Mouse (Mus musculus) heart, embryonic 10.5 days (tissue): ENCODE measurements around the gene Gm5136. TPM values are rescaled to one million over a fixed set of nuclear protein-coding genes. Genes with fewer than 3 reads are reported as not detected.
A peak's percentile ranks its signal among the peaks of the same experiment; 100 is the strongest.

Experiments used
- DNase-seq: peaks from one replicate; pipeline ENCODE4 v3.0.0-alpha.2; 2017; ENCODE audit warnings: low spot score
- H3K27ac ChIP-seq: fragments of 300-500 bp; sonication (generic); 2 replicates; pipeline ENCODE4 v1.5.1; 2016; ENCODE audit warnings: mild to moderate bottlenecking
- H3K27me3 ChIP-seq: fragments of 300-500 bp; sonication (generic); 2 replicates; pipeline ENCODE4 v1.6.1; 2016; ENCODE audit warnings: mild to moderate bottlenecking; ENCODE audit not compliant: poor library complexity, insufficient read depth, severe bottlenecking
- H3K36me3 ChIP-seq: fragments of 300-500 bp; sonication (generic); 2 replicates; pipeline ENCODE4 v1.6.1; 2016; ENCODE audit warnings: mild to moderate bottlenecking, moderate library complexity
- H3K4me1 ChIP-seq: fragments of 300-500 bp; sonication (generic); 2 replicates; pipeline ENCODE4 v1.6.1; 2016; ENCODE audit warnings: mild to moderate bottlenecking
- H3K4me3 ChIP-seq: fragments of 300-500 bp; sonication (generic); 2 replicates; pipeline ENCODE4 v1.5.1; 2016; ENCODE audit warnings: mild to moderate bottlenecking, moderate library complexity
- H3K9me3 ChIP-seq: fragments of 300-500 bp; sonication (generic); 2 replicates; pipeline ENCODE4 v1.6.1; 2016; ENCODE audit warnings: mild to moderate bottlenecking, moderate library complexity
- WGBS: fragments of 180-500 bp; shearing (Covaris S2); methylation state at CpG from one replicate; pipeline ENCODE4 v1.1.7; 2016; 5-methylcytosine and 5-hydroxymethylcytosine counted together
- polyA plus RNA-seq: library from polyadenylated mRNA; unstranded; fragments of >200 nt; fragmentation: Nextera tagmentation; extraction: Ambion mirVana; gene quantifications from 2 replicates; pipeline ENCODE4 v1.2.1, GENCODE M21; 2016

Gene Gm5136
- polyA plus RNA-seq = not detected in 2 replicates

DNA sequence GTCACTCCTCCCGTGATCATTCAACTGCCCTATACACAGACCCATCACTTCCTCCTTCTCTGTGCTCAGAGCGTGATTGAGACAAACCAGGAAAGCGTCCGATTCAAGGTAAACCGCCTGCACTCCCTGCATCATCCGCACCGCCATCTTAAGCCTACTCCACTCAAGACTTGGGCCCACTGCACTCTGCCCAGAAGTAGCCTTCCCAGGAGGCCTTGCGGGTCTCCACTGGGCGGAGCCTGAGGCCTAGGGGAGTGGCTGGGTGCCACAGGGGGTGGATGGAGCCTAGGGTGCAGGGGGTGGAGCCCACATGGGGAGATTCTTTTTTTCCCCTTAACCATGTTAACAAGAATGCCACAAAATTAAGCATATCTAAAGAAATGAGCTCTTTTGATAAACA, at the start of gene Gm5136:
Gene Gm5136 (minus strand): TSS at position 215 of the 400 bp plus-strand sequence.
- Histone ChIP-seq H3K27me3 (no peaks in the 10 kb centered on the region), H3K36me3 (no peaks in the 10 kb centered on the region), H3K27ac (no peak within 1 kb of the TSS), H3K4me1 (no peaks in the 10 kb centered on the region), H3K9me3 (no peaks in the 10 kb centered on the region), H3K4me3 (no peak within 1 kb of the TSS)
- no peak for DNase-seq
- 95% methylated on average over 9 of the region's 9 CpGs for WGBS

- Histone ChIP-seq H3K36me3 (no peaks in the 10 kb centered on the region), H3K27me3 (no peaks in the 10 kb centered on the region), H3K27ac (no peak overlapping the region), H3K4me1 (no peaks in the 10 kb centered on the region), H3K4me3 (no peak overlapping the region), H3K9me3 (no peaks in the 10 kb centered on the region)
- 71% methylated on average over 2 of the region's 2 CpGs for WGBS
- DNase-seq = no peak
These were observed 43.8 kb upstream of the Gm5136 start for GRCm38 (mm10) chr10:108743759-108744158.

DNA sequence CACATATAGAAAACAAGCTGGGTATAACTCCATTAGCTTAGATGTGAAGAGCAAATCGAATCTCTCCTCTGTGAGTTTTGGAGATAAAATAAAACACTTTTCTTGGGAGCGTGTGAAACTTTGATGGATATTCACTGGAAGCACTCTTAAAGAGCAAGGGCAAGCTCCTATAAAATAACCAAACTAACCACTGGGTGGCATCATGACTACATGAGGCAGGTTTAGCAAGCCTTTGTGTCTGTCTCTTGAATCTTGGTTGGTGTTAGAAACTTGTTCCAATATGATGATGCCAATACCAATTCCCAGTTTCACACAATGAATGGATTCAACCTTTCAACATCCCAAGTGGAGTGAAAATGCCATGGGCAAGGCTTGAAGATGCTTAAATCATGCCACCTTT, 34.0 kb upstream of the Gm5136 start:
- Histone ChIP-seq H3K4me1 (no peaks in the 10 kb centered on the region), H3K36me3 (no peaks in the 10 kb centered on the region), H3K27ac (no peak overlapping the region), H3K27me3 (no peaks in the 10 kb centered on the region), H3K4me3 (no peak overlapping the region), H3K9me3 (no peaks in the 10 kb centered on the region)
- DNase-seq = no peak
- 57% methylated on average over 2 of the region's 2 CpGs for WGBS

DNA sequence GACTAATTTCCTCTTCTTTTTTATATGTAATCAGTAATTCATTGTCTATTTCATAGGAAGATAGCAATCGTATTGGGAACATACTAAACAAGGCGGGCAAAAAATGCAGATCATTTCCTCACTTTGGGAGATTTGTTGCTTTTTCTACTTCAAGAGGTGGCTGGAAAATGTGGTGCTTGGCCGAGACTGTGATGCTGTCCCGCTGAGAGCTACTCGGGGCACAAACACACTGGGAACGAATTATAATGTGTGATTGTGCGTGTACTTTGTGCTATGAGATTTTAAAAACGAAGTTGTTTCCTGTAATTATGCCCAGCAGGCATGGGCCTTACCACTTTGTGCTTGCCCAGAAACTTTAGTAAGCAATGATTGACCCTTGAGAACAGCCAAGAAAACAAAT, 29.0 kb upstream of the Gm5136 start:
- Histone ChIP-seq H3K4me3 (no peak overlapping the region), H3K36me3 (no peaks in the 10 kb centered on the region), H3K9me3 (no peaks in the 10 kb centered on the region), H3K27me3 (no peaks in the 10 kb centered on the region), H3K4me1 (no peaks in the 10 kb centered on the region), H3K27ac (no peak overlapping the region)
- DNase-seq = no peak
- WGBS = 78% methylated on average over 8 of the region's 8 CpGs

DNA sequence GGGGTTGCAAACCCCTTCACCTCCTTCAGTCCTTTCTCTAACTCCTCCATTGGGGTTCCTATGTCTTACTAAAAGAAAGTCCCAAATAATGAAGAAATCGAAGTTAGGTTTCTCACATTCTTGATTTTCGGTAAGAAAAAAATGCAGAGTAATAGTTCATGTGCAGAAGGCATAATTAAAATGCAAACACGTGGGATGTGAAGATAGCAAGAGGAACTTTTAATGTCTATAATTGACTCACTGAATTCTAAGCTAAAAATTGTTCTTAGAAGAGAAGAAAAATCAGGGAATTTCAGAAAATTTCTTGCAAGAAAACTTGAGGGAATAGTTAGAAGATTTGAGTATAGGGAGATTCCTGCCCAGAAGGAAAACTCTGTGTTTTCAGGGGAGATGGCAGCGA, 26.4 kb upstream of the Gm5136 start:
- H3K36me3 ChIP-seq = no peaks in the 10 kb centered on the region
- H3K4me1 ChIP-seq = no peaks in the 10 kb centered on the region
- no peak overlapping the region for H3K4me3 ChIP-seq
- no peak for DNase-seq
- H3K27ac ChIP-seq = no peak overlapping the region
- H3K9me3 ChIP-seq = no peaks in the 10 kb centered on the region
- H3K27me3 ChIP-seq = no peaks in the 10 kb centered on the region
- WGBS = 79% methylated on average over 4 of the region's 4 CpGs

DNA sequence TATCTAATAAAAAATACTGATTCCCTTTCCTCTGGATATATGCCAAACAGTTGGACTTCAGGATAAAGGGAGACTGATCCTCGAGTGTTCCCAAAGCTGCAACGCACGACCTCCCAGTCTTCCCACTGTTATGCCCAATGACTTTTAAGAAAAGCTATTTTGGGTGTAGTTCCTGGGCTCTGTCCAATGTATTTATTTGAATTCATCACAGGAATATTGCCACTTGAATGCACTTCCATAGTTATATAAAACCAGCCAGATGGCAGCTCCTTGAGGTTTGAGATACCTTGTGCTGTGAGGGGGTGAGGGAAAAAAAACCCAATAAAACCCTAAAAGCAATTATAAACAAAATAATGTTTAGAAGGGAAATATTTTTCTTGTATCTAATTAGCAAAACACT, 24.9 kb upstream of the Gm5136 start:
- Histone ChIP-seq H3K9me3 (no peaks in the 10 kb centered on the region), H3K4me1 (no peaks in the 10 kb centered on the region), H3K27ac (no peak overlapping the region), H3K4me3 (no peak overlapping the region), H3K27me3 (no peaks in the 10 kb centered on the region), H3K36me3 (no peaks in the 10 kb centered on the region)
- 88% methylated on average over 3 of the region's 3 CpGs for WGBS
- DNase-seq = no peak

GRCm38 (mm10) chr10:108710514-108710913, 10.6 kb upstream of the Gm5136 start:
- no peaks in the 10 kb centered on the region for H3K9me3 ChIP-seq
- no peaks in the 10 kb centered on the region for H3K27me3 ChIP-seq
- no peaks in the 10 kb centered on the region for H3K36me3 ChIP-seq
- H3K27ac ChIP-seq = no peak overlapping the region
- H3K4me3 ChIP-seq = no peak overlapping the region
- WGBS = 61% methylated on average over 5 of the region's 5 CpGs
- H3K4me1 ChIP-seq = no peaks in the 10 kb centered on the region
- DNase-seq = no peak

GRCm38 (mm10) chr10:108705658-108706057, 5.7 kb upstream of the Gm5136 start:
- Histone ChIP-seq H3K4me1 (no peaks in the 10 kb centered on the region), H3K4me3 (no peak overlapping the region), H3K27ac (no peak overlapping the region), H3K27me3 (no peaks in the 10 kb centered on the region), H3K9me3 (no peaks in the 10 kb centered on the region), H3K36me3 (no peaks in the 10 kb centered on the region)
- DNase-seq = no peak
- WGBS = 87% methylated on average over 3 of the region's 3 CpGs

- H3K36me3 ChIP-seq = no peaks in the 10 kb centered on the region
- no peak overlapping the region for H3K27ac ChIP-seq
- H3K4me3 ChIP-seq = no peak overlapping the region
- no peak for DNase-seq
- 72% methylated on average over 14 of the region's 14 CpGs for WGBS
- H3K9me3 ChIP-seq = no peaks in the 10 kb centered on the region
- no peaks in the 10 kb centered on the region for H3K27me3 ChIP-seq
- H3K4me1 ChIP-seq = no peaks in the 10 kb centered on the region
These were observed 1.6 kb upstream of the Gm5136 start for GRCm38 (mm10) chr10:108701361-108702128.

- Histone ChIP-seq H3K4me3 (no peak overlapping the region), H3K9me3 (no peaks in the 10 kb centered on the region), H3K4me1 (no peaks in the 10 kb centered on the region), H3K27me3 (no peaks in the 10 kb centered on the region), H3K36me3 (no peaks in the 10 kb centered on the region), H3K27ac (no peak overlapping the region)
- no peak for DNase-seq
- 62% methylated on average over 5 of the region's 5 CpGs for WGBS
These were observed 2.9 kb downstream of the Gm5136 start for GRCm38 (mm10) chr10:108697062-108697461.

- Histone ChIP-seq H3K36me3 (no peaks in the 10 kb centered on the region), H3K4me1 (no peaks in the 10 kb centered on the region; the same call in 1 of the 2 replicates), H3K27ac (no peak overlapping the region), H3K27me3 (no peaks in the 10 kb centered on the region), H3K9me3 (no peaks in the 10 kb centered on the region), H3K4me3 (no peak overlapping the region)
- no peak for DNase-seq
- WGBS = 71% methylated on average over 9 of the region's 9 CpGs
These were observed 9.0 kb downstream of the Gm5136 start for GRCm38 (mm10) chr10:108690954-108691353.

DNA sequence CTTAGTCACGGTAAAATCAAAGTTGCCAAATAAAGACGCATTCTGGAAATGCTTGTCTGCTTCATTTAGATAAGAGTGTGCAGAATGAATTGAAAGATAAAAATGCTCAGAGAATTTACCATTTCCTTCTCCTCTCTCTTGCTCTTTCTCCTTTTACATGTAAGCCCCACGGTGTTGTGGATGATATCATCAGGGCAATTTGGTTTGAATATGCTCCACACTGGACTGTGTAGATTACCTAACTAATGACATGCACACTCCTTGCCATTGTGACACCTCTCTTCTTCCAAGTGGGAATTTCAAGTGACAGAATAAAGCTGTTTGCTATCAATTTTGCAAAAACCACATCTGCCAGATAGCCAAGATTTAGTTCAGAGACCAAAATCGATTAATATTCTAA, 13.3 kb downstream of the Gm5136 start:
- Histone ChIP-seq H3K4me3 (no peak overlapping the region), H3K27ac (no peak overlapping the region), H3K36me3 (no peaks in the 10 kb centered on the region), H3K27me3 (no peaks in the 10 kb centered on the region), H3K4me1 (no peaks in the 10 kb centered on the region; the same call in 1 of the 2 replicates), H3K9me3 (no peaks in the 10 kb centered on the region)
- WGBS = 52% methylated on average over 4 of the region's 4 CpGs
- DNase-seq = no peak

DNA sequence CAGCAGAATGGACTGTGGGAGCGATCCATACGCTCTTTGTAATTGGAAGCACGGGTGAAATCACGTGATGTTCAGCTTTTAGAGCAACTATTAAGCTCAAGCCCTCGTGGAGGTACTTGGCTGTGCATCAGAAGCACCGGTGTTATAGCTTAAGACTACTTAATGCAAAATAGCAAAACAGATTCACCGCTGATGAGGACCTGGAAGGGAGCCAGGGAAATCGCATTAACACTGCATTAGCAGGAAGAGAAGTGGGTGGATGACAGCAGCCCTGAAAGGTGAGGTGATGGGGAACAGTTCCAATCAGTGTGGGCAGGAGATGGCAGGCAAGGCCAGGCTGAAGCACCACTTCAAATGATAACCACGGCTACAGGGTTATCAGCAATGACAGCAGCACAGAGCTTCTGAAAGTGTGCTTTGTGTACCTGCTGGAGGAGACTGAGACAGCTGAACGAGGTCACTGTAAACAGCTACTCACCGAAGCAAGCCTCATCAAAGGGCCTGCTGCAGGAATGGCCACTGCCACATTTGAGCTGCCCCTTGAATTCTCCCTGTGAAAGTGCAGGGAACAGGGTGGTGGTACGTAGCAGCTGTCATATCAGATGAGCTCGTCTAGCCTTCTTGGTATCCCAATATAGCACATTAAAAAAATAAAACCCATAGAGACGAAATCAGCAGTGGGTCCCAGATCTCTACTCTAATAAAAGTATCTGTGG, 20.1 kb downstream of the Gm5136 start:
- DNase-seq = peak; percentile 88
- H3K9me3 ChIP-seq = no peaks in the 10 kb centered on the region
- peak overlapping the region; percentile 22; the same call in 1 of the 2 replicates for H3K27ac ChIP-seq
- H3K4me1 ChIP-seq = peaks cover 18% of the 10 kb centered on the region
- H3K4me3 ChIP-seq = 0 out of 2 replicates have a peak overlapping the region, but pooled peaks have one; percentile 1
- WGBS = 37% methylated on average over 14 of the region's 14 CpGs
- H3K36me3 ChIP-seq = no peaks in the 10 kb centered on the region
- H3K27me3 ChIP-seq = no peaks in the 10 kb centered on the region
